Mouse (Mus musculus) hindbrain, embryonic 12.5 days (tissue): ENCODE results near the gene Enpep. TPM values are rescaled to one million over a fixed set of nuclear protein-coding genes. Genes with fewer than 3 reads are reported as not detected.

Source experiments
- ATAC-seq: fragments of 200-750 bp; cut with Nextera tagmentation; 2 replicates; pipeline ENCODE4 v1.8.0; 2017; ENCODE audit warnings: moderate TSS enrichment; ENCODE audit not compliant: low FRiP score
- H3K27ac ChIP-seq: fragments of 300-500 bp; sonication (generic); 2 replicates; pipeline ENCODE4 v1.5.1; 2016; ENCODE audit warnings: mild to moderate bottlenecking
- H3K27me3 ChIP-seq: fragments of 300-500 bp; sonication (generic); 2 replicates; pipeline ENCODE4 v1.6.1; 2016; ENCODE audit warnings: mild to moderate bottlenecking
- H3K36me3 ChIP-seq: fragments of 300-500 bp; sonication (generic); 2 replicates; pipeline ENCODE4 v1.6.1; 2016; ENCODE audit warnings: mild to moderate bottlenecking
- H3K4me1 ChIP-seq: fragments of 300-500 bp; sonication (generic); 2 replicates; pipeline ENCODE4 v1.6.1; 2016
- H3K4me2 ChIP-seq: fragments of 300-500 bp; sonication (generic); replicated peaks from 2 replicates; pipeline ENCODE4 v1.6.1; 2016; ENCODE audit warnings: mild to moderate bottlenecking
- H3K4me3 ChIP-seq: fragments of 300-500 bp; sonication (generic); 2 replicates; pipeline ENCODE4 v1.5.1; 2016; ENCODE audit warnings: mild to moderate bottlenecking
- H3K9ac ChIP-seq: fragments of 300-500 bp; sonication (generic); 2 replicates; pipeline ENCODE4 v1.6.1; 2016; ENCODE audit warnings: mild to moderate bottlenecking, moderate library complexity
- H3K9me3 ChIP-seq: fragments of 300-500 bp; sonication (generic); replicated peaks from 2 replicates; pipeline ENCODE4 v1.6.1; 2016; ENCODE audit warnings: mild to moderate bottlenecking
- WGBS: fragments of 180-500 bp; shearing (Covaris S2); methylation state at CpG from one replicate; pipeline ENCODE4 v1.1.7; 2016; 5-methylcytosine and 5-hydroxymethylcytosine counted together
- polyA plus RNA-seq: library from polyadenylated mRNA; unstranded; fragments of >200 nt; fragmentation: Nextera tagmentation; extraction: Ambion mirVana; gene quantifications from 2 replicates; pipeline ENCODE4 v1.2.1, GENCODE M21; 2016

Gene Enpep
- polyA plus RNA-seq, 1 experiment from 2014 or later = 2.2 TPM

GRCm38 (mm10) chr3:129341066-129341465 is 8.5 kb upstream of the Enpep start:
- Histone ChIP-seq H3K4me1 (no peaks in the 10 kb centered on the region), H3K27me3 (no peaks in the 10 kb centered on the region), H3K27ac (no peak overlapping the region), H3K4me2 (no peak overlapping the region), H3K36me3 (no peaks in the 10 kb centered on the region), H3K4me3 (no peak overlapping the region), H3K9ac (no peak overlapping the region), H3K9me3 (no peaks in the 10 kb centered on the region)
- no peak for ATAC-seq

GRCm38 (mm10) chr3:129338296-129339091 is 6.0 kb upstream of the Enpep start:
- no peak overlapping the region for H3K4me3 ChIP-seq

GRCm38 (mm10) chr3:129332142-129332541 is 378 bp downstream of the Enpep start:
- H3K9ac ChIP-seq = no peak overlapping the region
- H3K36me3 ChIP-seq = no peaks in the 10 kb centered on the region
- H3K4me2 ChIP-seq = no peak overlapping the region
- H3K27me3 ChIP-seq = no peaks in the 10 kb centered on the region
- ATAC-seq = no peak
- H3K9me3 ChIP-seq = no peaks in the 10 kb centered on the region
- no peak overlapping the region for H3K4me3 ChIP-seq
- WGBS = 78% methylated on average over 7 of the region's 7 CpGs
- H3K4me1 ChIP-seq = no peaks in the 10 kb centered on the region
- H3K27ac ChIP-seq = no peak overlapping the region

More at GRCm38 (mm10) chr3:129338296-129339091, 6.0 kb upstream of the Enpep start:
- H3K27me3 ChIP-seq = no peaks in the 10 kb centered on the region
- H3K4me2 ChIP-seq = no peak overlapping the region
- no peak for ATAC-seq
- no peak overlapping the region for H3K27ac ChIP-seq
- H3K9me3 ChIP-seq = no peaks in the 10 kb centered on the region
- H3K9ac ChIP-seq = no peak overlapping the region
- H3K4me1 ChIP-seq = no peaks in the 10 kb centered on the region
- 52% methylated on average over 14 of the region's 14 CpGs for WGBS
- no peaks in the 10 kb centered on the region for H3K36me3 ChIP-seq

- ATAC-seq = no peak
- H3K4me1 ChIP-seq = no peaks in the 10 kb centered on the region
- H3K27ac ChIP-seq = no peak overlapping the region
- H3K4me2 ChIP-seq = no peak overlapping the region
- H3K36me3 ChIP-seq = no peaks in the 10 kb centered on the region
- no peaks in the 10 kb centered on the region for H3K9me3 ChIP-seq
- no peaks in the 10 kb centered on the region for H3K27me3 ChIP-seq
- H3K9ac ChIP-seq = no peak overlapping the region
- no peak overlapping the region for H3K4me3 ChIP-seq
- WGBS = 89% methylated on average over 6 of the region's 6 CpGs
These were observed 1.1 kb downstream of the Enpep start for GRCm38 (mm10) chr3:129331427-129331826.

DNA sequence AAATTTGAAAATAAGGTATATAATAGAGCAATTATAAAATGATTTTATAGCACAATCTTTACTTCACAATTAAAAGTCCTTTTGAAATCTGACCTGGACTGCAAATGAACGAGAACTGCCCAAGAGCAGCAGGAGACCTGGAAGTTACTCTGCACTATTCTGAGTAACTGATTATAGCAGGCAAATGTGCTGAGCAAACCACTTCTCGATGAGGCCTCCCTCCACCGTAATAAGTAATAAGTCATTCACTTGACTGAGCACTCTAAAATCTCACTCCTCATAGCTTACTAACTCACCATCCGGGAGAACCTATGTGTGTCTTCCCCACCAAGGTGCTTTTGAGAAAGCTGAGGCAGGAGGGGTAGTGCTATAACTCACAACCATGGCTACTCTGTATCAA is 4.5 kb downstream of the Enpep start:
- H3K27me3 ChIP-seq = no peaks in the 10 kb centered on the region
- H3K36me3 ChIP-seq = no peaks in the 10 kb centered on the region
- H3K4me2 ChIP-seq = no peak overlapping the region
- H3K9me3 ChIP-seq = no peaks in the 10 kb centered on the region
- H3K27ac ChIP-seq = no peak overlapping the region
- H3K4me1 ChIP-seq = no peaks in the 10 kb centered on the region
- H3K4me3 ChIP-seq = no peak overlapping the region
- ATAC-seq = no peak
- no peak overlapping the region for H3K9ac ChIP-seq
- 86% methylated on average over 4 of the region's 4 CpGs for WGBS

GRCm38 (mm10) chr3:129321585-129321984 is 10.9 kb downstream of the Enpep start:
- Histone ChIP-seq H3K4me1 (no peaks in the 10 kb centered on the region), H3K4me3 (no peak overlapping the region), H3K27me3 (no peaks in the 10 kb centered on the region), H3K9me3 (no peaks in the 10 kb centered on the region), H3K36me3 (no peaks in the 10 kb centered on the region), H3K4me2 (no peak overlapping the region), H3K9ac (no peak overlapping the region), H3K27ac (no peak overlapping the region)
- 80% methylated on average over 6 of the region's 6 CpGs for WGBS
- no peak for ATAC-seq

DNA sequence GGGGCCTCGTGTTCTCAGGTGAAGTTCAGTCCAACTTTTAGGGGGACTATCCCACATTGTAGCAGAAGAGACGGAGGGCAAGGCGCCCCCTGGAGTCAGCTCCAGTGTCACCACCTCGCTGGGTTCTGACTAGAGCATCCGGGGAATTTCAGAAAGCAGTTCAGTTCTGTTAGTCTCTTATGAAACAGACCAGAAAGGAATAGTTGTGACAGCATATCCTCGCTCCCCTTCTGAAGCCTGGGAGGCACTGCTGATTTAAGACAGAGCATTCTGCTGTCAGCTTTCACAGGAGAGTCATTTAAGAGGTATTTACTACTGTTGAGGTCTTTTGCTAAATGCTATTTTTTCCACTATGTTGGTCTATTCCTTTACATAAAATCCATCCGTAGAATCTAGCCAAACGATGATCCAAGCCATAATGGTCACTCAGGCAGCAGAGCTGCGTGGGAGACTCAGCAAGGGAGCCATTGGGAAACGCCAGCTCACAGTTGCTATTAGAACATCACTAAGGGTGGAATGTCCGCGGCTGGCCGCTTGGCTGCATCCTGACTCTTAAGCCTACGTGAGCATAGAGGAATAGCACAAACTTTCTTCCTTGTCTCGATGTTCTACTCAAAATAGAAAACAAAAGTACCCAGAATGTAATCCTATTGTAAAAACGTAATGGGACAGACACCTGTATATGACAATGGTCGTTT is 15.3 kb downstream of the Enpep start:
- 77% methylated on average over 17 of the region's 17 CpGs for WGBS
- Histone ChIP-seq H3K9me3 (no peaks in the 10 kb centered on the region), H3K36me3 (no peaks in the 10 kb centered on the region), H3K9ac (no peak overlapping the region), H3K4me3 (no peak overlapping the region), H3K4me1 (no peaks in the 10 kb centered on the region), H3K27me3 (no peaks in the 10 kb centered on the region), H3K27ac (no peak overlapping the region), H3K4me2 (no peak overlapping the region)
- no peak for ATAC-seq

GRCm38 (mm10) chr3:129313671-129314415 is 18.7 kb downstream of the Enpep start:
- H3K9ac ChIP-seq = no peak overlapping the region
- ATAC-seq = no peak
- H3K36me3 ChIP-seq = no peaks in the 10 kb centered on the region
- H3K27ac ChIP-seq = no peak overlapping the region
- no peak overlapping the region for H3K4me2 ChIP-seq
- 89% methylated on average over 7 of the region's 7 CpGs for WGBS
- no peaks in the 10 kb centered on the region for H3K9me3 ChIP-seq
- no peaks in the 10 kb centered on the region for H3K27me3 ChIP-seq
- no peaks in the 10 kb centered on the region for H3K4me1 ChIP-seq
- H3K4me3 ChIP-seq = no peak overlapping the region

- Histone ChIP-seq H3K27ac (no peak overlapping the region), H3K27me3 (no peaks in the 10 kb centered on the region), H3K9ac (no peak overlapping the region), H3K36me3 (no peaks in the 10 kb centered on the region), H3K4me1 (peaks cover 4% of the 10 kb centered on the region; the same call in 1 of the 2 replicates), H3K4me3 (no peak overlapping the region), H3K4me2 (no peak overlapping the region), H3K9me3 (no peaks in the 10 kb centered on the region)
- 81% methylated on average over 2 of the region's 2 CpGs for WGBS
- no peak for ATAC-seq
These were observed 19.3 kb downstream of the Enpep start for GRCm38 (mm10) chr3:129313221-129313620.

DNA sequence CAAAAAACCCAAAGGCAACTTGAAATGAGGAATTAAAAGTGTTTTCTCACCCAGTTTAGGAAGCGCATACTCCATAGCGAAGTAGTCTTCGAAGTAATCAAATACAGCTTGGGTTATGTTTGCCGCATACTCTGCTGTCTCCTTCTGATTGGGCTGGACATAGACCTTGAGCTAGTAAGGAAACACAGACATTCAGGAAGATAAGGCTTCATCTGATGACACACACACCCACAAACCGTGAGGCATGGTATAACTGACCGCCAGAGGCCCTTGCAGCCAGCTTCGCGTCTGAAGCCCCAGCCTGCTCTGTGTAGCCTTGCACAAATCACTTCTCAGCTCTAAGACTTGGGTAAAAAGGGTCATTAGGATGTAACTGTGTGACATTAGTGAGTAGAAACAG is 20.0 kb downstream of the Enpep start:
- 95% methylated on average over 8 of the region's 8 CpGs for WGBS
- Histone ChIP-seq H3K27me3 (no peaks in the 10 kb centered on the region), H3K36me3 (no peaks in the 10 kb centered on the region), H3K9ac (no peak overlapping the region), H3K27ac (no peak overlapping the region), H3K9me3 (no peaks in the 10 kb centered on the region), H3K4me2 (no peak overlapping the region), H3K4me1 (peaks cover 4% of the 10 kb centered on the region; the same call in 1 of the 2 replicates), H3K4me3 (no peak overlapping the region)
- no peak for ATAC-seq

- no peak overlapping the region for H3K4me3 ChIP-seq
- 85% methylated on average over 8 of the region's 8 CpGs for WGBS
These were observed 20.6 kb downstream of the Enpep start for GRCm38 (mm10) chr3:129311951-129312350.

GRCm38 (mm10) chr3:129309926-129310325 is 22.6 kb downstream of the Enpep start:
- WGBS = 70% methylated on average over 5 of the region's 5 CpGs

More at GRCm38 (mm10) chr3:129311951-129312350, 20.6 kb downstream of the Enpep start:
- Histone ChIP-seq H3K9ac (no peak overlapping the region), H3K27ac (no peak overlapping the region), H3K27me3 (no peaks in the 10 kb centered on the region), H3K4me1 (peaks cover 4% of the 10 kb centered on the region; the same call in 1 of the 2 replicates), H3K9me3 (no peaks in the 10 kb centered on the region), H3K36me3 (no peaks in the 10 kb centered on the region), H3K4me2 (no peak overlapping the region)
- no peak for ATAC-seq

More at GRCm38 (mm10) chr3:129309926-129310325, 22.6 kb downstream of the Enpep start:
- H3K36me3 ChIP-seq = no peaks in the 10 kb centered on the region
- no peak for ATAC-seq
- no peaks in the 10 kb centered on the region for H3K9me3 ChIP-seq
- no peak overlapping the region for H3K27ac ChIP-seq
- no peaks in the 10 kb centered on the region for H3K27me3 ChIP-seq
- H3K4me2 ChIP-seq = no peak overlapping the region
- no peak overlapping the region for H3K4me3 ChIP-seq
- peaks cover 4% of the 10 kb centered on the region; the same call in 1 of the 2 replicates for H3K4me1 ChIP-seq
- no peak overlapping the region for H3K9ac ChIP-seq
